Mouse (Mus musculus): ENCODE measurements around the gene Bmpr2.

The Bmpr2 gene

DNA sequence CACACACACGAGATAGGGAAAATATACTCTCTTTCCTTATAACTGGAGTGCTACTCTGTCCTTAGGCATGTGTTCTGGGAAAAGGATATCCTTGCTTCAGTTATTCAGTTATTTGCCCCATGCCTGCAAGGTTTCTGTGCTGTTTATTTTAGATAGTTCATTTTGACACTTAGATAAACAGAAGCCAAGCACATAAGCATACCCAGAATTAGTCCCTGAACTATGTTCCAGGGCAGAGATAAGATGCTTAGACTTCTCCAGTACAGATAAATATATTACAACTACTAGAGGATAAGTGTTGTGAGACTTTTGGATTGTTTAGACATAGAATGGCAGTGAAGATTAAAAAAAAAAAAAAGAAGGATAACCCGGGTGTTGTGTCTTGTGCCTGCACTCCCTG lies 41.2 kb downstream of the Bmpr2 start:
- no peak for DNase-seq

DNA sequence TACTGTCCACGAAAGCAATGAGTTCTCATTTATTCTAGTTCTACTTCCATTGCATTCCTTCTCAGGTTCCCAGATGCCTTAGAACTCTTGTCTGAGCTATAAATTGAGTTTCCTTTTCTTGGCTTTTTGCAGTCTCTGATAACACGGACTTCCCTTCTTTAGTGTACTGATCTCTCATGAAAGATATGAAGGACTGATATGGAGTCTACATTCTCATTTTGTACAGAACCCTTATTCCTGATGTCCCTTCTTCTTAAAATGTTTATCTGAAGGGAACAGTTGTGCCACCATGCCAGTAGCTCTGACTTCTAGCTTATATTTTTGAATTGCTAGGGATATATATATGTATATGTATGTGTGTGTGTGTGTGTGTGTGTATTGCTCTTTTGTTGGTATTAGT lies 46.7 kb downstream of the Bmpr2 start:
- no peak for DNase-seq

- no peak for DNase-seq
Observed at GRCm38 (mm10) chr1:59812782-59813181, 49.6 kb downstream of the Bmpr2 start.

DNA sequence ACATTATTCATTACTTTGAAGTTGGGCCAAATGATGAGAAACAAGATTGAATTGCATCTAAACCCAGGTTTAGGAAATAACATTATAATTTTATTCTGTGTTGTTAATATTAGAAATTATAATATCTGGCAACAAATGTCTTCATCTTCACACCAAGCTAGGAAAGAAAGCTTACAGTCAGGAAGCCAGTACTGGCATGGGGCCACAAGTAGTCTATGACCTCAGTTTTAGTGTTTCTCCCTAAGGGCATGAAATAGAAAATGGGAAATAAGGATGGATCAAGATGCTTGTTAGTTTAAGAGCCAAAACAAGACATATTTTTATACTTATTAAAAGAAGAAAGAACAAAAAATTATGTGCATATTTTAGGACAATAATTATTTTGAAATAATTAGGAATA lies 62.2 kb downstream of the Bmpr2 start:
- no peak for DNase-seq

DNA sequence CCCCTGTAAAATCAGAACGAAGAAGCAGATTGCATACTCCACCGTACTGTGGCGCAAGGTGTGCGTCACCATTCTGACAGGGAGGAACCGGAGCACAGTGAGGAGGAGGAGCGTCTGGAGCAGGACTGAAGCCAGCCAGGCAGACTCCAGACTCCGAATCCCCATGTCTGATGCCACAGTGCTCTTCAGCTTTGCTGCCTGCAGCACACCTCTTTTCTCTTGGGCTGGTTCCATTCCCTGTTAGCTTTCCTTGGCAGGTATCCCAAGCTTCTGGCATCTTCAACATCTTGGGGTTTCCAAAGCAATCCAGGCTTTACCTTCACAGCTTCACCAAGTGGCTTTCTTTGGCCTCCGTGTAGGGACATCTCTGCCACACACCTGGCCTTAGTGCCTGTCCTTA lies 63.4 kb downstream of the Bmpr2 start:
- no peak for DNase-seq

DNA sequence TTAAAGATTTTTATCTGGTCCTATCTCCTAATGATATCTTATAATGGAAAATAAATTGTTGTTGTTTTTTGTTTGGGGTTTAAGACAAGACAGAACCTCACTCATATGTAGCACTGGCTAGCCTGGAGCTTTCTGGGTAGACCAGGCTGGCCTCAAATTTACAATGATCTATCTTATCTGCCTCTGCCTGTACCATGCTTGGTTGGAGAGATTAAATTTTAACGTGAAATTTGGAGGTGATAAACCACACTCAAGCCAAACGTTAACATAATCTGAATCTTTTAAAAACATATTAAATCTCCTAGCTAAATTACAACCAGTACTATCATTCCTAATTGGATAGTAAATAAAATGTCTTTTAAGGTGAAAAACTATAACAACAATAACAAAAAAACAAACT lies 66.2 kb downstream of the Bmpr2 start:
- no peak for DNase-seq

DNA sequence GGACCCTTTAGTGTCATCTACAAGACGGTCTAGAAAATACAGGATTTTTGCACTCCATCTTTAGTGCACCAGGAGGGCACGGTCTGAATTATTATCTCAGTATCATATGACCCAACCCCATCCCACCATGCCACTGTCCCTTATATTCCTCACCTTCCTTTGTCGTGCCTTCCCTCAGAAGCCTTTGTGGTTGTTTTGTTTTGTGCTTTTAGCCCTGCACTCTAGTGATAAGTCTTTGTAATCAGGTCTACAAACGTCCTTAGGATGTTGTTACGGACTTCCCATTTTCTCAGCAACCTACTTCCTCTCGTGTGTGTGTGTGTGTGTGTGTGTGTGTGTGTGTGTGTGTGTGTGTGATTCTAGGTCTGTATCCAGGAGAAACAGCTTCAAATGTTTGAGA lies 67.0 kb downstream of the Bmpr2 start:
- DNase-seq = no peak

GRCm38 (mm10) chr1:59833723-59834122 lies 70.5 kb downstream of the Bmpr2 start:
- peak; percentile 73 for DNase-seq

DNA sequence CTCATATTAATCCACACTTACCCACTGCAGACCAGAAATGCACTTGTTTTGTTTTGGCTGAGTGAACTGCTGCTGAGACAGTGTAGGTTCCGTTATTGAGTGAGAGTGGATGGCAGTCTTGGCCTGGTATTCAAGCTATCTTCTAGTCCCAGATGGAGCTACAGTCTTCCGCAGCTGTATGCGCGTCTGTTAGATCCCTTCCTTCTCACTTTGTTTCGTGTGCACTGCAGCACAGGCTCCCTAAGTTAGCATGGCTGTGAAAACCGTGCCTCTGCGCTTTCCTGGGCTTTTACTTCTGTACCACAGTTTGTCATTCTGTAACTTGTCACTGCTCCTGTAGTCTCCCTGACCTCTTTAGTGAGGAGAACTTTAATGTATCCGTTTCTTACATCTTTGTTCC lies 85.1 kb downstream of the Bmpr2 start:
- no peak for DNase-seq

GRCm38 (mm10) chr1:59859046-59859445 lies 95.8 kb downstream of the Bmpr2 start:
- no peak for DNase-seq

DNA sequence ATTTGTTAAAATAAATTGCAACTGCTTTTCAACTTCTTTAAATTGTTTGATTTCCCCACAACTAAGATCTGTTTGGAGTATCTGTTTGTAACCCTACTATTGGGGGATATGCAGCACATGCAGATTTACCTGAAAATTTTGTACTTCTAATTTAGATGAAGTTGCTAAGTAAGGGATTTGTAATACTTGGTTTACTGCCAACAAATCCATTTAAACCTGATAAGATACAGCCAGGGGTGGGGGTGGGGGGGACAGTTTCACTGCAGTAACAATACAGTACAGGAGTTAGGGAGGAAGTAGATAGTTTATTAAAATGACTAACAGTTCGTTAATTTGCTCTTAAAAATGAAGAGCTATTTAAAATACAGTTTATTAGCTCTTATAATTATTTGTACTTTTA lies 98.9 kb downstream of the Bmpr2 start:
- DNase-seq = no peak

DNA sequence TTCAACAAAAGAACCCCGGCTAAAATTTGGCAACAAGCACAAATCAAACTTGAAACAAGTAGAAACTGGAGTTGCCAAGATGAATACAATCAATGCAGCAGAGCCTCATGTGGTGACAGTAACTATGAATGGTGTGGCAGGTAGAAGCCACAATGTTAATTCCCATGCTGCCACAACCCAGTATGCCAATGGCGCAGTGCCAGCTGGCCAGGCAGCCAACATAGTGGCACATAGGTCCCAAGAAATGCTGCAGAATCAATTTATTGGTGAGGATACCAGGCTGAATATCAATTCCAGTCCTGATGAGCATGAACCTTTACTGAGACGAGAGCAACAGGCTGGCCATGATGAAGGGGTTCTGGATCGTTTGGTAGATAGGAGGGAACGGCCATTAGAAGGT lies 104.8 kb downstream of the Bmpr2 start:
- no peak for DNase-seq

- DNase-seq = no peak
Observed at GRCm38 (mm10) chr1:59874023-59874422, 110.8 kb downstream of the Bmpr2 start.

GRCm38 (mm10) chr1:59878098-59878497 lies 114.9 kb downstream of the Bmpr2 start:
- DNase-seq = no peak

GRCm38 (mm10) chr1:59883349-59884134 lies 120.3 kb downstream of the Bmpr2 start:
- DNase-seq = peak; percentile 78

DNA sequence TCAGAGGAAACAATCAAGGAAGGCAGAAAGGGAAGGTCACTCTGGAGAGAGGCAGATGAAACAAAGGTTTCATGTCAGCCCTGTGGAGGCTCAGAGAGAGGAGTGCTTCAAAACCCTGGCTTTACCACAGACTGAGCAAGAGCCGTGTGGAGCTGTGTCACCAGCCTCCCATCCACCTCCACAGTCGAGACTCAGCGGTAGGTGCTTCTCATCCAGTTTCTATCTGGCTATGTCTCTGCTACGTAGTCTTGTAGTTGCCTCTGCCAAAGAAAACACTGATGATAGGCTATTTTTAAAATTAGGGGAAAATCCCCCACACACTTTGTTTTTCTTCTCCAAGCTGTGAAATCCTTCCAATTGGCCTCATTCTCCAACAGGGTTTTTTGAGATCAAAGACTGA lies 123.7 kb downstream of the Bmpr2 start:
- no peak for DNase-seq

DNA sequence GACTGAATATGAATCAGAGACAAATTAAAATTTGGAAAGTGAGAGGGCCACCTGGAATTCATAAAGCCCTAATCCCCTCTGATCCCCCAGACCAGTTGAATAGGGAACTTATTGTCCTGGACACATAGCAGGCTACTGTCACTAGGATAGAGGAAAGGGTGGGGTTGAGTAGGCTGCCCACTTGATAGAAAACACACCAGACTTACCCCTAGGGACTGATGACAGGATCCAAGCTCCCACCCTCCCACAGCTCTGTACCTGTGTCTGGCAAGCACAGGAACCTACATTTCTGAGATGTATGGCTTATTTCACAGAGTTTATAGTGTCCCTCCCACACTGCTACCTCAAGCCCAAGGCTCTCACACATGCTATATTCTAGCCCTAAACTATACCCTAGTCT lies 124.8 kb downstream of the Bmpr2 start:
- DNase-seq = no peak

- no peak for DNase-seq
Observed at GRCm38 (mm10) chr1:59891185-59891584, 128.0 kb downstream of the Bmpr2 start.

- DNase-seq = no peak
Observed at GRCm38 (mm10) chr1:59892777-59893176, 129.6 kb downstream of the Bmpr2 start.

DNA sequence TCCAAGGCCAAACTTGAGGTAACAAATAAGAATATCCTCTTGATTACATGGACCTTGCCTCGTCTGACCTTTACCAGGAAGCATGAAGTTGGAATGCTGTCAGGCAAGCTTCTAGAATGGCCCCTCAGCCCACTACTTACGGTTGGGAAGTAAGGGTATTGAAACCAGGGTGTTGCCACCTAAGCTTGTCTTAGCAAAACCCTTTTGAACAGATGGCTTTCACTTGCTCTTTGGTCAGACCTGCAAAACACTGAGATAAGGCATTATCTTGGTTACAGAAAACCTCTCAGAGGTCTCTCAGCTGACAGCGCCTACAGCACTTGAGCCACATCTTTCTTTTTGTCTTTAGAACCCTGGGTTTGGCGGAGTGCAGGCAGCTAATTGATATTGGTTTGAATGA lies 130.8 kb downstream of the Bmpr2 start:
- no peak for DNase-seq

- no peak for DNase-seq
Observed at GRCm38 (mm10) chr1:59895456-59895855, 132.3 kb downstream of the Bmpr2 start.

- no peak for DNase-seq
Observed at GRCm38 (mm10) chr1:59897147-59897798, 134.1 kb downstream of the Bmpr2 start.

DNA sequence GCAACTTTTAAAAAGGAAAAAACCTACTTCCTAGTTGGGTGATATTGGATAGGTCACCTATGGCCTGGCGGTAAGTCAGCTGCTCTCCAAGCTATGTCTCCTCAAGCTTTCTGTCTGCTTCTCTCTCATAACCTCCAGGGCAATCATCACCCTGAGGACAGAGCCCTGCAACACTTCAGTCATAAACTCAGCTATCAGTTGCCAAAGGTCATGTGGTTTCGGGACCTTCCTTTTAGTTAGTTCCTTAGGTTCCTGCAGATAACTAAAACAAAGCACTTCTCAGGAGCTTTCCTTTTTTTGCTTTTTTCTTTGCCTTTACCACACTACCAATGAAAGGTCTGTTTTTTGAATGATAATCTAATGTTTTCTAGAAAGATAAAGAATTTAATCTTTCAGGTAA lies 136.5 kb downstream of the Bmpr2 start:
- DNase-seq = no peak

- DNase-seq = no peak
Observed at GRCm38 (mm10) chr1:59901082-59901876, 138.1 kb downstream of the Bmpr2 start.

All from embryo, embryonic 11 days (tissue).